Mouse (Mus musculus) ES-E14 (cell line): Measurements from ENCODE around the gene Ipo11. TPM values are rescaled to one million over a fixed set of nuclear protein-coding genes. Genes with fewer than 3 reads are reported as not detected.
"Not testable (repeated sequence)": the region's sequence is repeated elsewhere in the genome, so short reads cannot be mapped to it uniquely, and the experiment has no call there.

ENCODE experiments used
- DNase-seq: peaks from one replicate; pipeline ENCODE4 v3.0.0-alpha.2; 2013; ENCODE audit warnings: low read depth, low spot score
- H3K27ac ChIP-seq: 2 replicates; pipeline ENCODE4 v1.5.1; 2012; ENCODE audit warnings: low read depth, mild to moderate bottlenecking, low read length, moderate library complexity, mixed read lengths; ENCODE audit not compliant: poor library complexity, insufficient read depth, severe bottlenecking
- H3K36me3 ChIP-seq: 2 replicates; pipeline ENCODE4 v1.6.1; 2012; ENCODE audit warnings: mild to moderate bottlenecking, low read length, moderate library complexity, mixed read lengths; ENCODE audit not compliant: control insufficient read depth, poor library complexity, insufficient read depth, severe bottlenecking
- H3K4me1 ChIP-seq, 2 experiments: fragments of 150-350 bp in 1 of 2; sonication (generic) in 1 of 2; 2 replicates each; pipeline ENCODE4 v1.6.1; 2012; ENCODE audit warnings: low read length in 2 of 2, mild to moderate bottlenecking in 1 of 2, mixed read lengths in 1 of 2; ENCODE audit not compliant: control insufficient read depth in 2 of 2, insufficient read depth in 2 of 2, poor library complexity in 1 of 2
- H3K4me3 ChIP-seq, 2 experiments: fragments of 150-350 bp in 1 of 2; sonication (generic) in 1 of 2; 2 replicates each; pipeline ENCODE4 v1.5.1; 2012; ENCODE audit warnings: low read length in 2 of 2, low read depth in 1 of 2, mild to moderate bottlenecking in 1 of 2, mixed read lengths in 1 of 2; ENCODE audit not compliant: insufficient read depth in 1 of 2, poor library complexity in 1 of 2, severe bottlenecking in 1 of 2
- H3K9ac ChIP-seq: 2 replicates; pipeline ENCODE4 v1.6.1; 2012; ENCODE audit warnings: low read depth, mild to moderate bottlenecking, low read length, mixed read lengths; ENCODE audit not compliant: poor library complexity, insufficient read depth, severe bottlenecking
- H3K9me3 ChIP-seq: fragments of 150-350 bp; sonication (generic); 2 replicates; pipeline ENCODE4 v1.6.1; 2012; ENCODE audit warnings: low read depth, mild to moderate bottlenecking, low read length; ENCODE audit not compliant: control insufficient read depth, insufficient read depth
- CHD2 ChIP-seq: IDR thresholded peaks from 2 replicates; pipeline ENCODE4 v1.6.1; 2014; ENCODE audit warnings: mild to moderate bottlenecking, low read depth, low read length, inconsistent platforms
- HCFC1 ChIP-seq: IDR thresholded peaks from 2 replicates; pipeline ENCODE4 v1.6.1; 2012; ENCODE audit warnings: low read length, inconsistent platforms, borderline replicate concordance; ENCODE audit not compliant: insufficient read depth
- MAFK ChIP-seq: IDR thresholded peaks from 2 replicates; pipeline ENCODE4 v1.6.1; 2014; ENCODE audit warnings: mild to moderate bottlenecking, low read depth, low read length, inconsistent platforms; ENCODE audit not compliant: insufficient read depth
- ZC3H11A ChIP-seq: IDR thresholded peaks from 2 replicates; pipeline ENCODE4 v1.6.1; 2012; ENCODE audit warnings: low read depth, mild to moderate bottlenecking, inconsistent platforms, low read length, borderline replicate concordance
- ZNF384 ChIP-seq: IDR thresholded peaks from 2 replicates; pipeline ENCODE4 v1.6.1; 2012; ENCODE audit warnings: low read depth, low read length, inconsistent platforms
- in situ Hi-C, 2 experiments: fragments of 600-800 bp; cut with MboI; formaldehyde crosslinking; loops; one replicate each; pipeline ENCODE4 v1.15.1; 2025; ENCODE audit warnings: low sequenced_read_pairs in 2 of 2, inconsistent platforms in 1 of 2; ENCODE audit not compliant: unreplicated experiment in 2 of 2
- total RNA-seq: library from RNA; depleted of rRNA; stranded (reverse); fragments of 300-350 nt; gene quantifications from 2 replicates; pipeline ENCODE4 v1.2.3, GENCODE M21; 2012

The Ipo11 gene
- total RNA-seq, 1 experiment = 68.6 TPM

DNA sequence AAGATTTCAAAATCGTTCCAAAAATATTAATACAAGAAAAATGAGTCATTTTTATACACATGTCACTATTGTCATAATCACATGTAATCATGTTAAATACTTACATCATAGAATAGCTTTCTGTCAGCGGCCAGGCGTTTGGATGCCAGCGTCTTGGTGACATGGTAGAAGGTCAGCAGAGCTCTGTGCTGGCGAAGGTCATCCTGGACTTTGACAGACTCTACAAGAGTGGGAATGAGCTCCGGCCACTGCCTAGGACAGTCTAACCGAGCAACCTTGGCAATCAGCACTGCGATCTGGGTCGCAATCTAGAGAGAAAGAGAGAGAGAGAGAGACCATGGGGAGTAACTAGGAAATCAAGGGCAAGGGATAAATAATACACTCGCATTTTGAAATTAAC is 26.7 kb downstream of the Ipo11 start:
- DNase-seq = no peak
- peaks cover 19% of the 10 kb centered on the region for H3K36me3 ChIP-seq
- in situ Hi-C loops = no loop called here
- no peak overlapping the region for H3K27ac ChIP-seq
- no peak overlapping the region for H3K4me3 ChIP-seq
- TF ChIP-seq ZNF384 (no peak), CHD2 (no peak), MAFK (no peak), ZC3H11A (no peak), HCFC1 (no peak)
- no peaks in the 10 kb centered on the region for H3K4me1 ChIP-seq
- H3K9ac ChIP-seq = no peak overlapping the region
- no peaks in the 10 kb centered on the region for H3K9me3 ChIP-seq

DNA sequence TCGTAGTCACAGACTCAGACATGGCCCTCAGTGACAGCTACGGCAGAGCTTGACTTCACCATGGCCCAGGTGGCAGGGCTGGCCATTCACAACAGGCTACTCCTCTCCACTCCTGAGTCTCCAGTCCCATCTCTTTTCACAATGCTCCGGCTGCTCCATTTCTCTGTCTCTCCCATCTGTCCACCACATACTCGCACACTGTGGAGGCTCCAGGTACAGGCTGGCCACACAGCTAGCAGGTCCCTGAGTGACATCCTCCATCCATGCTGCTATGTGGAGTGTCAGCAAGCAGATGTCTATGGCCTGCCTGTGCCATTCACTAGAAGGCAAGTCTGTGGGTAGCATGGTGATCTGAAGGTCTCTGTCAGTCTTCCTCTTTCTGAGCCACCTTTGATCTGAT is 29.5 kb downstream of the Ipo11 start:
- TF ChIP-seq ZNF384 = no peak
- TF ChIP-seq HCFC1 = no peak
- TF ChIP-seq ZC3H11A = no peak
- no peak for TF ChIP-seq CHD2
- no peak for TF ChIP-seq MAFK
- Histone ChIP-seq H3K36me3 (peaks cover 19% of the 10 kb centered on the region), H3K9ac (no peak overlapping the region), H3K4me1 (peaks cover 4 to 6% of the 10 kb centered on the region in 2 experiments), H3K9me3 (no peaks in the 10 kb centered on the region), H3K27ac (peak overlapping the region; percentile 14; the same call in 1 of the 2 replicates), H3K4me3 (no peak overlapping the region)
- in situ Hi-C loops = no loop called here
- no peak for DNase-seq

- H3K9me3 ChIP-seq, in situ Hi-C loops, H3K4me1 ChIP-seq, H3K9ac ChIP-seq, DNase-seq, H3K4me3 ChIP-seq, H3K27ac ChIP-seq: not testable (repeated sequence)
- H3K36me3 ChIP-seq = peaks cover 19% of the 10 kb centered on the region
These were observed 31.6 kb downstream of the Ipo11 start for GRCm38 (mm10) chr13:106905154-106905553.

- no peaks in the 10 kb centered on the region for H3K9me3 ChIP-seq
- DNase-seq = no peak
- in situ Hi-C loops = no loop called here
- no peak overlapping the region for H3K9ac ChIP-seq
- peaks cover 4 to 6% of the 10 kb centered on the region in 2 experiments for H3K4me1 ChIP-seq
- no peak overlapping the region for H3K4me3 ChIP-seq
- H3K36me3 ChIP-seq = peaks cover 19% of the 10 kb centered on the region
- H3K27ac ChIP-seq = no peak overlapping the region
- TF ChIP-seq HCFC1 (no peak), ZNF384 (no peak), MAFK (no peak), ZC3H11A (no peak), CHD2 (no peak)
These were observed 32.1 kb downstream of the Ipo11 start for GRCm38 (mm10) chr13:106904637-106905036.

- in situ Hi-C loops = no loop called here
- Histone ChIP-seq H3K4me1 (no peaks in the 10 kb centered on the region), H3K4me3 (no peak overlapping the region), H3K36me3 (peaks cover 16% of the 10 kb centered on the region), H3K9ac (no peak overlapping the region), H3K27ac (no peak overlapping the region), H3K9me3 (no peaks in the 10 kb centered on the region)
- TF ChIP-seq MAFK (no peak), HCFC1 (peak; percentile 50; the same call in 1 of the 2 replicates)
- DNase-seq = peak; percentile 22
These were observed 42.5 kb downstream of the Ipo11 start for GRCm38 (mm10) chr13:106894284-106894683.
